Mouse (Mus musculus) spleen, adult 2 months (tissue): ENCODE measurements at regions not wholly inside any gene's neighbourhood (a gene's known extent, or its start where the extent isn't known, plus 50 kb on each side); places are given as distances from the start of the nearest gene placed in this dataset.

Source experiments
- CTCF ChIP-seq: fragments of 200-500 bp; IDR thresholded peaks from 2 replicates; pipeline ENCODE4 v1.5.1; 2011; ENCODE audit warnings: mild to moderate bottlenecking, inconsistent platforms; ENCODE audit not compliant: insufficient read depth, insufficient read length, insufficient replicate concordance; ENCODE audit errors: extremely low read depth
- POLR2A ChIP-seq: fragments of 200-500 bp; IDR thresholded peaks from 2 replicates; pipeline ENCODE4 v1.6.1; 2011; ENCODE audit warnings: low read depth, low read length, inconsistent platforms

GRCm38 (mm10) chr15:10790862-10791497, 76.6 kb upstream of the Rai14 start:
- no peak for TF ChIP-seq CTCF
- TF ChIP-seq POLR2A: no peak
